Mouse (Mus musculus): ENCODE measurements at regions not wholly inside any gene's neighbourhood (a gene's known extent, or its start where the extent isn't known, plus 50 kb on each side); places are given as distances from the start of the nearest gene placed in this dataset.

GRCm38 (mm10) chr5:12639549-12639948 lies 256.4 kb downstream of the Sema3d start:
- H3K9me3 ChIP-seq (ENCODE audit: control insufficient read depth, low read length): no peaks in the 10 kb centered on the region
- no peaks in the 10 kb centered on the region for H3K4me1 ChIP-seq (replicated peaks; ENCODE audit: control insufficient read depth, insufficient read depth)
- no peaks in the 10 kb centered on the region for H3K36me3 ChIP-seq (ENCODE audit: control insufficient read depth, insufficient read depth, low read length)
- H3K9ac ChIP-seq (ENCODE audit: low read length): no peak overlapping the region
- DNase-seq (ENCODE audit: low spot score) (no peak), ATAC-seq (ENCODE audit: low FRiP score, low TSS enrichment) (no peak)
- TF ChIP-seq CTCF (IDR thresholded peaks at IDR 0.05; ENCODE audit: low read depth): no peak
- TF ChIP-seq EP300 (optimal IDR thresholded peaks at IDR 0.05): no peak
- no peak overlapping the region for H3K27ac ChIP-seq (replicated peaks)
- no peaks in the 10 kb centered on the region for H3K27me3 ChIP-seq (ENCODE audit: control insufficient read depth, insufficient read depth, low read length)
- no peak overlapping the region for H3K4me3 ChIP-seq (ENCODE audit: low read depth, low read length)
- H3K4me2 ChIP-seq (replicated peaks; ENCODE audit: low read depth): no peak overlapping the region

- Histone ChIP-seq H3K4me1 (replicated peaks; ENCODE audit: control insufficient read depth, insufficient read depth) (no peaks in the 10 kb centered on the region), H3K36me3 (ENCODE audit: control insufficient read depth, insufficient read depth, low read length) (no peaks in the 10 kb centered on the region), H3K27ac (replicated peaks) (no peak overlapping the region), H3K27me3 (ENCODE audit: control insufficient read depth, insufficient read depth, low read length) (no peaks in the 10 kb centered on the region), H3K4me2 (replicated peaks; ENCODE audit: low read depth) (no peak overlapping the region), H3K9ac (ENCODE audit: low read length) (no peak overlapping the region), H3K9me3 (ENCODE audit: control insufficient read depth, low read length) (no peaks in the 10 kb centered on the region), H3K4me3 (ENCODE audit: low read depth, low read length) (no peak overlapping the region)
- TF ChIP-seq CTCF (IDR thresholded peaks at IDR 0.05; ENCODE audit: low read depth) (no peak), EP300 (optimal IDR thresholded peaks at IDR 0.05) (no peak)
- no peak for DNase-seq (ENCODE audit: low spot score)
- no peak for ATAC-seq (ENCODE audit: low FRiP score, low TSS enrichment)
- WGBS: 81% methylated on average over 2 of the region's 2 CpGs
Measured at GRCm38 (mm10) chr5:12646269-12646668, 263.1 kb downstream of the Sema3d start.

- no peak overlapping the region for H3K4me2 ChIP-seq (replicated peaks; ENCODE audit: low read depth)
- no peak overlapping the region for H3K9ac ChIP-seq (ENCODE audit: low read length)
- H3K4me1 ChIP-seq (replicated peaks; ENCODE audit: control insufficient read depth, insufficient read depth): no peaks in the 10 kb centered on the region
- DNase-seq (ENCODE audit: low spot score) (no peak), ATAC-seq (ENCODE audit: low FRiP score, low TSS enrichment) (no peak)
- H3K9me3 ChIP-seq (ENCODE audit: control insufficient read depth, low read length): no peaks in the 10 kb centered on the region
- WGBS: 64% methylated on average over 2 of the region's 2 CpGs
- no peaks in the 10 kb centered on the region for H3K27me3 ChIP-seq (ENCODE audit: control insufficient read depth, insufficient read depth, low read length)
- H3K36me3 ChIP-seq (ENCODE audit: control insufficient read depth, insufficient read depth, low read length): no peaks in the 10 kb centered on the region
- no peak overlapping the region for H3K4me3 ChIP-seq (ENCODE audit: low read depth, low read length)
- no peak for TF ChIP-seq CTCF (IDR thresholded peaks at IDR 0.05; ENCODE audit: low read depth)
- no peak for TF ChIP-seq EP300 (optimal IDR thresholded peaks at IDR 0.05)
- no peak overlapping the region for H3K27ac ChIP-seq (replicated peaks)
Measured at GRCm38 (mm10) chr5:12673666-12674065, 290.5 kb downstream of the Sema3d start.

GRCm38 (mm10) chr5:12674134-12674533 lies 290.9 kb downstream of the Sema3d start:
- ATAC-seq (ENCODE audit: low FRiP score, low TSS enrichment) (no peak), DNase-seq (ENCODE audit: low spot score) (no peak)
- Histone ChIP-seq H3K27me3 (ENCODE audit: control insufficient read depth, insufficient read depth, low read length) (no peaks in the 10 kb centered on the region), H3K36me3 (ENCODE audit: control insufficient read depth, insufficient read depth, low read length) (no peaks in the 10 kb centered on the region), H3K9ac (ENCODE audit: low read length) (no peak overlapping the region), H3K4me3 (ENCODE audit: low read depth, low read length) (no peak overlapping the region), H3K4me1 (replicated peaks; ENCODE audit: control insufficient read depth, insufficient read depth) (no peaks in the 10 kb centered on the region), H3K4me2 (replicated peaks; ENCODE audit: low read depth) (no peak overlapping the region), H3K9me3 (ENCODE audit: control insufficient read depth, low read length) (no peaks in the 10 kb centered on the region), H3K27ac (replicated peaks) (no peak overlapping the region)
- WGBS: 91% methylated on average over 4 of the region's 4 CpGs
- TF ChIP-seq EP300 (optimal IDR thresholded peaks at IDR 0.05) (no peak), CTCF (IDR thresholded peaks at IDR 0.05; ENCODE audit: low read depth) (no peak)

- Histone ChIP-seq H3K9me3 (ENCODE audit: control insufficient read depth, low read length) (no peaks in the 10 kb centered on the region), H3K9ac (ENCODE audit: low read length) (no peak overlapping the region), H3K27me3 (ENCODE audit: control insufficient read depth, insufficient read depth, low read length) (no peaks in the 10 kb centered on the region), H3K4me1 (replicated peaks; ENCODE audit: control insufficient read depth, insufficient read depth) (no peaks in the 10 kb centered on the region), H3K4me2 (replicated peaks; ENCODE audit: low read depth) (no peak overlapping the region), H3K27ac (replicated peaks) (no peak overlapping the region), H3K36me3 (ENCODE audit: control insufficient read depth, insufficient read depth, low read length) (no peaks in the 10 kb centered on the region), H3K4me3 (ENCODE audit: low read depth, low read length) (no peak overlapping the region)
- TF ChIP-seq CTCF (IDR thresholded peaks at IDR 0.05; ENCODE audit: low read depth) (no peak), EP300 (optimal IDR thresholded peaks at IDR 0.05) (no peak)
- no peak for DNase-seq (ENCODE audit: low spot score)
- ATAC-seq (ENCODE audit: low FRiP score, low TSS enrichment): no peak
- WGBS: 50% methylated on average over 3 of the region's 3 CpGs
Measured at GRCm38 (mm10) chr5:12676712-12677111, 293.5 kb downstream of the Sema3d start.

- no peak for TF ChIP-seq EP300 (optimal IDR thresholded peaks at IDR 0.05)
- no peak for TF ChIP-seq CTCF (IDR thresholded peaks at IDR 0.05; ENCODE audit: low read depth)
- no peaks in the 10 kb centered on the region for H3K27me3 ChIP-seq (ENCODE audit: control insufficient read depth, insufficient read depth, low read length)
- no peaks in the 10 kb centered on the region for H3K36me3 ChIP-seq (ENCODE audit: control insufficient read depth, insufficient read depth, low read length)
- H3K4me2 ChIP-seq (replicated peaks; ENCODE audit: low read depth): no peak overlapping the region
- H3K9ac ChIP-seq (ENCODE audit: low read length): no peak overlapping the region
- no peak for ATAC-seq (ENCODE audit: low FRiP score, low TSS enrichment)
- no peak for DNase-seq (ENCODE audit: low spot score)
- no peak overlapping the region for H3K27ac ChIP-seq (replicated peaks)
- no peaks in the 10 kb centered on the region for H3K4me1 ChIP-seq (replicated peaks; ENCODE audit: control insufficient read depth, insufficient read depth)
- WGBS: 72% methylated on average over 3 of the region's 3 CpGs
- H3K4me3 ChIP-seq (ENCODE audit: low read depth, low read length): no peak overlapping the region
- H3K9me3 ChIP-seq (ENCODE audit: control insufficient read depth, low read length): no peaks in the 10 kb centered on the region
Measured at GRCm38 (mm10) chr5:12714894-12715293, 331.7 kb downstream of the Sema3d start.

Measured in stomach, postnatal 0 days (tissue).